Mouse (Mus musculus): ENCODE data around the gene Iqgap3. TPM values are rescaled to one million over a fixed set of nuclear protein-coding genes. Genes with fewer than 3 reads are reported as not detected.

The Iqgap3 gene
- polyA plus RNA-seq, 1 experiment from 2014 or later = 2.4 TPM

- ATAC-seq (ENCODE audit: low FRiP score) (no peak), DNase-seq (ENCODE audit: low spot score) (no peak)
- Histone ChIP-seq H3K27me3 (ENCODE audit: control insufficient read depth, insufficient read depth, low read length) (no peaks in the 10 kb centered on the region), H3K4me2 (replicated peaks) (no peak overlapping the region), H3K4me1 (replicated peaks; ENCODE audit: control insufficient read depth, insufficient read depth, low read length) (no peaks in the 10 kb centered on the region), H3K9ac (no peak overlapping the region), H3K9me3 (ENCODE audit: control insufficient read depth, low read length) (no peaks in the 10 kb centered on the region), H3K36me3 (replicated peaks; ENCODE audit: control insufficient read depth, insufficient read depth) (no peaks in the 10 kb centered on the region), H3K4me3 (replicated peaks; ENCODE audit: low read length) (no peak overlapping the region), H3K27ac (no peak overlapping the region)
- 90% methylated on average over 1 of the region's 1 CpGs for WGBS
Measured at GRCm38 (mm10) chr3:88087688-88088087, 5.9 kb downstream of the Iqgap3 start.

- DNase-seq (ENCODE audit: low spot score) (no peak), ATAC-seq (ENCODE audit: low FRiP score) (no peak)
- H3K9ac ChIP-seq = no peak overlapping the region
- H3K36me3 ChIP-seq (replicated peaks; ENCODE audit: control insufficient read depth, insufficient read depth) = no peaks in the 10 kb centered on the region
- no peaks in the 10 kb centered on the region for H3K4me1 ChIP-seq (replicated peaks; ENCODE audit: control insufficient read depth, insufficient read depth, low read length)
- 94% methylated on average over 7 of the region's 7 CpGs for WGBS
- H3K4me2 ChIP-seq (replicated peaks) = no peak overlapping the region
- no peaks in the 10 kb centered on the region for H3K27me3 ChIP-seq (ENCODE audit: control insufficient read depth, insufficient read depth, low read length)
- H3K27ac ChIP-seq = no peak overlapping the region
- H3K4me3 ChIP-seq (replicated peaks; ENCODE audit: low read length) = no peak overlapping the region
- no peaks in the 10 kb centered on the region for H3K9me3 ChIP-seq (ENCODE audit: control insufficient read depth, low read length)
Measured at GRCm38 (mm10) chr3:88090106-88090505, 8.3 kb downstream of the Iqgap3 start.

- Histone ChIP-seq H3K36me3 (replicated peaks; ENCODE audit: control insufficient read depth, insufficient read depth) (no peaks in the 10 kb centered on the region), H3K4me1 (replicated peaks; ENCODE audit: control insufficient read depth, insufficient read depth, low read length) (no peaks in the 10 kb centered on the region), H3K9ac (no peak overlapping the region), H3K27ac (no peak overlapping the region), H3K9me3 (ENCODE audit: control insufficient read depth, low read length) (no peaks in the 10 kb centered on the region), H3K4me3 (replicated peaks; ENCODE audit: low read length) (no peak overlapping the region), H3K27me3 (ENCODE audit: control insufficient read depth, insufficient read depth, low read length) (no peaks in the 10 kb centered on the region), H3K4me2 (replicated peaks) (no peak overlapping the region)
- DNase-seq (ENCODE audit: low spot score) (no peak), ATAC-seq (ENCODE audit: low FRiP score) (no peak)
- 96% methylated on average over 6 of the region's 6 CpGs for WGBS
Measured at GRCm38 (mm10) chr3:88090616-88091015, 8.8 kb downstream of the Iqgap3 start.

GRCm38 (mm10) chr3:88094126-88094525 lies 12.4 kb downstream of the Iqgap3 start:
- H3K9me3 ChIP-seq (ENCODE audit: control insufficient read depth, low read length) = no peaks in the 10 kb centered on the region
- no peaks in the 10 kb centered on the region for H3K4me1 ChIP-seq (replicated peaks; ENCODE audit: control insufficient read depth, insufficient read depth, low read length)
- no peak overlapping the region for H3K9ac ChIP-seq
- DNase-seq (ENCODE audit: low spot score) (no peak), ATAC-seq (ENCODE audit: low FRiP score) (no peak)
- no peak overlapping the region for H3K27ac ChIP-seq
- H3K4me3 ChIP-seq (replicated peaks; ENCODE audit: low read length) = no peak overlapping the region
- H3K27me3 ChIP-seq (ENCODE audit: control insufficient read depth, insufficient read depth, low read length) = no peaks in the 10 kb centered on the region
- H3K4me2 ChIP-seq (replicated peaks) = no peak overlapping the region
- no peaks in the 10 kb centered on the region for H3K36me3 ChIP-seq (replicated peaks; ENCODE audit: control insufficient read depth, insufficient read depth)
- WGBS = 72% methylated on average over 5 of the region's 5 CpGs

- WGBS = 86% methylated on average over 6 of the region's 6 CpGs
- Histone ChIP-seq H3K4me2 (replicated peaks) (no peak overlapping the region), H3K27ac (no peak overlapping the region), H3K4me3 (replicated peaks; ENCODE audit: low read length) (no peak overlapping the region), H3K9ac (no peak overlapping the region), H3K9me3 (ENCODE audit: control insufficient read depth, low read length) (no peaks in the 10 kb centered on the region), H3K36me3 (replicated peaks; ENCODE audit: control insufficient read depth, insufficient read depth) (no peaks in the 10 kb centered on the region), H3K27me3 (ENCODE audit: control insufficient read depth, insufficient read depth, low read length) (no peaks in the 10 kb centered on the region), H3K4me1 (replicated peaks; ENCODE audit: control insufficient read depth, insufficient read depth, low read length) (no peaks in the 10 kb centered on the region)
- DNase-seq (ENCODE audit: low spot score) = no peak
- ATAC-seq (ENCODE audit: low FRiP score) = no peak
Measured at GRCm38 (mm10) chr3:88097666-88098065, 15.9 kb downstream of the Iqgap3 start.

- H3K4me2 ChIP-seq (replicated peaks) = no peak overlapping the region
- WGBS = 71% methylated on average over 3 of the region's 3 CpGs
- ATAC-seq (ENCODE audit: low FRiP score) = no peak
- H3K27me3 ChIP-seq (ENCODE audit: control insufficient read depth, insufficient read depth, low read length) = no peaks in the 10 kb centered on the region
- H3K9me3 ChIP-seq (ENCODE audit: control insufficient read depth, low read length) = no peaks in the 10 kb centered on the region
- H3K36me3 ChIP-seq (replicated peaks; ENCODE audit: control insufficient read depth, insufficient read depth) = no peaks in the 10 kb centered on the region
- DNase-seq (ENCODE audit: low spot score) = no peak
- H3K27ac ChIP-seq = no peak overlapping the region
- no peak overlapping the region for H3K4me3 ChIP-seq (replicated peaks; ENCODE audit: low read length)
- no peak overlapping the region for H3K9ac ChIP-seq
- no peaks in the 10 kb centered on the region for H3K4me1 ChIP-seq (replicated peaks; ENCODE audit: control insufficient read depth, insufficient read depth, low read length)
Measured at GRCm38 (mm10) chr3:88100251-88100650, 18.5 kb downstream of the Iqgap3 start.

GRCm38 (mm10) chr3:88101736-88102135 lies 20.0 kb downstream of the Iqgap3 start:
- Histone ChIP-seq H3K4me3 (replicated peaks; ENCODE audit: low read length) (no peak overlapping the region), H3K27ac (no peak overlapping the region), H3K4me1 (replicated peaks; ENCODE audit: control insufficient read depth, insufficient read depth, low read length) (no peaks in the 10 kb centered on the region), H3K36me3 (replicated peaks; ENCODE audit: control insufficient read depth, insufficient read depth) (no peaks in the 10 kb centered on the region), H3K9ac (no peak overlapping the region), H3K4me2 (replicated peaks) (no peak overlapping the region), H3K9me3 (ENCODE audit: control insufficient read depth, low read length) (no peaks in the 10 kb centered on the region), H3K27me3 (ENCODE audit: control insufficient read depth, insufficient read depth, low read length) (no peaks in the 10 kb centered on the region)
- 96% methylated on average over 7 of the region's 7 CpGs for WGBS
- DNase-seq (ENCODE audit: low spot score) (no peak), ATAC-seq (ENCODE audit: low FRiP score) (no peak)

- Histone ChIP-seq H3K9ac (no peak overlapping the region), H3K4me3 (replicated peaks; ENCODE audit: low read length) (no peak overlapping the region), H3K27me3 (ENCODE audit: control insufficient read depth, insufficient read depth, low read length) (no peaks in the 10 kb centered on the region), H3K27ac (no peak overlapping the region), H3K4me2 (replicated peaks) (no peak overlapping the region), H3K36me3 (replicated peaks; ENCODE audit: control insufficient read depth, insufficient read depth) (no peaks in the 10 kb centered on the region), H3K4me1 (replicated peaks; ENCODE audit: control insufficient read depth, insufficient read depth, low read length) (no peaks in the 10 kb centered on the region), H3K9me3 (ENCODE audit: control insufficient read depth, low read length) (no peaks in the 10 kb centered on the region)
- WGBS = 89% methylated on average over 6 of the region's 6 CpGs
- DNase-seq (ENCODE audit: low spot score) (no peak), ATAC-seq (ENCODE audit: low FRiP score) (no peak)
Measured at GRCm38 (mm10) chr3:88102196-88102595, 20.4 kb downstream of the Iqgap3 start.

- Histone ChIP-seq H3K4me1 (replicated peaks; ENCODE audit: control insufficient read depth, insufficient read depth, low read length) (no peaks in the 10 kb centered on the region), H3K4me3 (replicated peaks; ENCODE audit: low read length) (no peak overlapping the region), H3K36me3 (replicated peaks; ENCODE audit: control insufficient read depth, insufficient read depth) (no peaks in the 10 kb centered on the region), H3K27ac (no peak overlapping the region), H3K9ac (no peak overlapping the region), H3K4me2 (replicated peaks) (no peak overlapping the region), H3K27me3 (ENCODE audit: control insufficient read depth, insufficient read depth, low read length) (no peaks in the 10 kb centered on the region), H3K9me3 (ENCODE audit: control insufficient read depth, low read length) (no peaks in the 10 kb centered on the region)
- DNase-seq (ENCODE audit: low spot score) = no peak
- WGBS = 88% methylated on average over 6 of the region's 6 CpGs
- ATAC-seq (ENCODE audit: low FRiP score) = no peak
Measured at GRCm38 (mm10) chr3:88102611-88103010, 20.8 kb downstream of the Iqgap3 start.

- no peak overlapping the region for H3K4me2 ChIP-seq (replicated peaks)
- no peaks in the 10 kb centered on the region for H3K4me1 ChIP-seq (replicated peaks; ENCODE audit: control insufficient read depth, insufficient read depth, low read length)
- no peaks in the 10 kb centered on the region for H3K9me3 ChIP-seq (ENCODE audit: control insufficient read depth, low read length)
- DNase-seq (ENCODE audit: low spot score) = no peak
- no peak overlapping the region for H3K27ac ChIP-seq
- no peak overlapping the region for H3K9ac ChIP-seq
- H3K4me3 ChIP-seq (replicated peaks; ENCODE audit: low read length) = no peak overlapping the region
- WGBS = 83% methylated on average over 4 of the region's 4 CpGs
- no peak for ATAC-seq (ENCODE audit: low FRiP score)
- no peaks in the 10 kb centered on the region for H3K27me3 ChIP-seq (ENCODE audit: control insufficient read depth, insufficient read depth, low read length)
- H3K36me3 ChIP-seq (replicated peaks; ENCODE audit: control insufficient read depth, insufficient read depth) = no peaks in the 10 kb centered on the region
Measured at GRCm38 (mm10) chr3:88106126-88106525, 24.4 kb downstream of the Iqgap3 start.

Data from hindbrain, embryonic 14.5 days (tissue).